Mouse (Mus musculus) midbrain, embryonic 16.5 days (tissue): ENCODE measurements at regions not wholly inside any gene's neighbourhood (a gene's known extent, or its start where the extent isn't known, plus 50 kb on each side); places are given as distances from the start of the nearest gene placed in this dataset.

Source experiments
- ATAC-seq: fragments of 200-750 bp; cut with Nextera tagmentation; 2 replicates; pipeline ENCODE4 v1.8.0; 2017; ENCODE audit warnings: moderate TSS enrichment
- H3K27ac ChIP-seq: fragments of 300-500 bp; sonication (generic); 2 replicates; pipeline ENCODE4 v1.5.1; 2014; ENCODE audit warnings: mild to moderate bottlenecking, low read length, mixed read lengths
- H3K27me3 ChIP-seq: fragments of 300-500 bp; sonication (generic); 2 replicates; pipeline ENCODE4 v1.6.1; 2014; ENCODE audit warnings: low read depth, low read length, mixed read lengths; ENCODE audit not compliant: control insufficient read depth, insufficient read depth
- H3K36me3 ChIP-seq: fragments of 300-500 bp; sonication (generic); 2 replicates; pipeline ENCODE4 v1.6.1; 2014; ENCODE audit warnings: mild to moderate bottlenecking, low read length, moderate library complexity, mixed read lengths; ENCODE audit not compliant: control insufficient read depth, insufficient read depth
- H3K4me1 ChIP-seq: fragments of 300-500 bp; sonication (generic); 2 replicates; pipeline ENCODE4 v1.6.1; 2014; ENCODE audit warnings: mild to moderate bottlenecking, low read length, mixed read lengths; ENCODE audit not compliant: control insufficient read depth, insufficient read depth
- H3K4me2 ChIP-seq: fragments of 300-500 bp; sonication (generic); 2 replicates; pipeline ENCODE4 v1.6.1; 2014; ENCODE audit warnings: mild to moderate bottlenecking, low read length, mixed read lengths
- H3K4me3 ChIP-seq: fragments of 300-500 bp; sonication (generic); 2 replicates; pipeline ENCODE4 v1.5.1; 2014; ENCODE audit warnings: low read depth, mild to moderate bottlenecking, low read length, moderate library complexity, mixed read lengths
- H3K9ac ChIP-seq: fragments of 300-500 bp; sonication (generic); 2 replicates; pipeline ENCODE4 v1.6.1; 2014; ENCODE audit warnings: low read depth, low read length, mixed read lengths
- H3K9me3 ChIP-seq: fragments of 300-500 bp; sonication (generic); replicated peaks from 2 replicates; pipeline ENCODE4 v1.6.1; 2014; ENCODE audit warnings: mild to moderate bottlenecking, low read length, mixed read lengths; ENCODE audit not compliant: control insufficient read depth, poor library complexity, severe bottlenecking
- WGBS: fragments of 180-500 bp; shearing (Covaris S2); extraction: QIAGEN DNeasy Blood & Tissue Kit; methylation state at CpG from one replicate; pipeline ENCODE4 v1.1.7; 2014; 5-methylcytosine and 5-hydroxymethylcytosine counted together

GRCm38 (mm10) chr4:34302504-34303108 is 248.1 kb upstream of the Akirin2 start:
- ATAC-seq, result no peak
- Histone ChIP-seq H3K4me3 (no peak overlapping the region), H3K36me3 (no peaks in the 10 kb centered on the region), H3K4me2 (no peak overlapping the region), H3K27ac (no peak overlapping the region), H3K27me3 (no peaks in the 10 kb centered on the region), H3K9ac (no peak overlapping the region), H3K4me1 (no peaks in the 10 kb centered on the region), H3K9me3 (no peaks in the 10 kb centered on the region)
- 77% methylated on average over 4 of the region's 4 CpGs for WGBS

GRCm38 (mm10) chr4:34308921-34309563 is 241.7 kb upstream of the Akirin2 start:
- WGBS, result 51% methylated on average over 8 of the region's 8 CpGs
- Histone ChIP-seq H3K36me3 (no peaks in the 10 kb centered on the region), H3K4me1 (no peaks in the 10 kb centered on the region), H3K4me2 (no peak overlapping the region), H3K4me3 (no peak overlapping the region), H3K27ac (peak overlapping the region; percentile 18; the same call in 1 of the 2 replicates), H3K9me3 (no peaks in the 10 kb centered on the region), H3K27me3 (no peaks in the 10 kb centered on the region), H3K9ac (no peak overlapping the region)
- ATAC-seq, result peak; percentile 68; the same call in 1 of the 2 replicates

GRCm38 (mm10) chr4:34310061-34310642 is 240.6 kb upstream of the Akirin2 start:
- Histone ChIP-seq H3K4me2 (no peak overlapping the region), H3K36me3 (no peaks in the 10 kb centered on the region), H3K4me3 (no peak overlapping the region), H3K4me1 (no peaks in the 10 kb centered on the region), H3K27me3 (no peaks in the 10 kb centered on the region), H3K9me3 (no peaks in the 10 kb centered on the region), H3K9ac (no peak overlapping the region), H3K27ac (no peak overlapping the region)
- no peak for ATAC-seq
- 65% methylated on average over 5 of the region's 5 CpGs for WGBS

- Histone ChIP-seq H3K9me3 (no peaks in the 10 kb centered on the region), H3K4me3 (no peak overlapping the region), H3K27me3 (no peaks in the 10 kb centered on the region), H3K36me3 (no peaks in the 10 kb centered on the region), H3K9ac (no peak overlapping the region), H3K4me2 (no peak overlapping the region), H3K4me1 (no peaks in the 10 kb centered on the region; the same call in 1 of the 2 replicates), H3K27ac (0 out of 2 replicates have a peak overlapping the region, but pooled peaks have one; percentile 4)
- ATAC-seq, result no peak
- WGBS, result 66% methylated on average over 5 of the region's 5 CpGs
Observed at GRCm38 (mm10) chr4:34315848-34316247, 234.9 kb upstream of the Akirin2 start.

- H3K27me3 ChIP-seq, result no peaks in the 10 kb centered on the region
- H3K27ac ChIP-seq, result no peak overlapping the region
- no peak overlapping the region for H3K4me3 ChIP-seq
- H3K9me3 ChIP-seq, result no peaks in the 10 kb centered on the region
- H3K4me2 ChIP-seq, result no peak overlapping the region
- 80% methylated on average over 3 of the region's 3 CpGs for WGBS
- H3K9ac ChIP-seq, result no peak overlapping the region
- no peak for ATAC-seq
- peaks cover 1% of the 10 kb centered on the region; the same call in 1 of the 2 replicates for H3K4me1 ChIP-seq
- no peaks in the 10 kb centered on the region for H3K36me3 ChIP-seq
Observed at GRCm38 (mm10) chr4:34322841-34323240, 227.9 kb upstream of the Akirin2 start.

- Histone ChIP-seq H3K36me3 (no peaks in the 10 kb centered on the region), H3K27me3 (no peaks in the 10 kb centered on the region), H3K9me3 (no peaks in the 10 kb centered on the region), H3K9ac (no peak overlapping the region), H3K4me1 (peaks cover 8% of the 10 kb centered on the region), H3K27ac (no peak overlapping the region), H3K4me2 (peak overlapping the region; percentile 24), H3K4me3 (no peak overlapping the region)
- WGBS, result 59% methylated on average over 19 of the region's 19 CpGs
- ATAC-seq, result peak; percentile 64
Observed at GRCm38 (mm10) chr4:34328151-34328785, 222.5 kb upstream of the Akirin2 start.

- peaks cover 8% of the 10 kb centered on the region for H3K4me1 ChIP-seq
- H3K4me2 ChIP-seq, result peak overlapping the region; percentile 26
- H3K4me3 ChIP-seq, result no peak overlapping the region
- H3K27me3 ChIP-seq, result no peaks in the 10 kb centered on the region
- H3K9me3 ChIP-seq, result no peaks in the 10 kb centered on the region
- 33% methylated on average over 14 of the region's 14 CpGs for WGBS
- ATAC-seq, result peak; percentile 92
- peak overlapping the region; percentile 69 for H3K27ac ChIP-seq
- H3K9ac ChIP-seq, result 0 out of 2 replicates have a peak overlapping the region, but pooled peaks have one; percentile 11
- H3K36me3 ChIP-seq, result no peaks in the 10 kb centered on the region
Observed at GRCm38 (mm10) chr4:34336971-34337797, 213.6 kb upstream of the Akirin2 start.

- peaks cover 8% of the 10 kb centered on the region for H3K4me1 ChIP-seq
- no peaks in the 10 kb centered on the region for H3K27me3 ChIP-seq
- no peak overlapping the region for H3K4me3 ChIP-seq
- 82% methylated on average over 13 of the region's 13 CpGs for WGBS
- no peaks in the 10 kb centered on the region for H3K9me3 ChIP-seq
- H3K36me3 ChIP-seq, result no peaks in the 10 kb centered on the region
- H3K27ac ChIP-seq, result peak overlapping the region; percentile 69
- no peak overlapping the region for H3K9ac ChIP-seq
- peak overlapping the region; percentile 26; the same call in 1 of the 2 replicates for H3K4me2 ChIP-seq
- ATAC-seq, result 0 out of 2 replicates have a peak, but pooled peaks have one; percentile 36
Observed at GRCm38 (mm10) chr4:34337852-34338251, 212.9 kb upstream of the Akirin2 start.
